ENCODE assay signal across 8 mouse cellular contexts in the genomic region with DNA sequence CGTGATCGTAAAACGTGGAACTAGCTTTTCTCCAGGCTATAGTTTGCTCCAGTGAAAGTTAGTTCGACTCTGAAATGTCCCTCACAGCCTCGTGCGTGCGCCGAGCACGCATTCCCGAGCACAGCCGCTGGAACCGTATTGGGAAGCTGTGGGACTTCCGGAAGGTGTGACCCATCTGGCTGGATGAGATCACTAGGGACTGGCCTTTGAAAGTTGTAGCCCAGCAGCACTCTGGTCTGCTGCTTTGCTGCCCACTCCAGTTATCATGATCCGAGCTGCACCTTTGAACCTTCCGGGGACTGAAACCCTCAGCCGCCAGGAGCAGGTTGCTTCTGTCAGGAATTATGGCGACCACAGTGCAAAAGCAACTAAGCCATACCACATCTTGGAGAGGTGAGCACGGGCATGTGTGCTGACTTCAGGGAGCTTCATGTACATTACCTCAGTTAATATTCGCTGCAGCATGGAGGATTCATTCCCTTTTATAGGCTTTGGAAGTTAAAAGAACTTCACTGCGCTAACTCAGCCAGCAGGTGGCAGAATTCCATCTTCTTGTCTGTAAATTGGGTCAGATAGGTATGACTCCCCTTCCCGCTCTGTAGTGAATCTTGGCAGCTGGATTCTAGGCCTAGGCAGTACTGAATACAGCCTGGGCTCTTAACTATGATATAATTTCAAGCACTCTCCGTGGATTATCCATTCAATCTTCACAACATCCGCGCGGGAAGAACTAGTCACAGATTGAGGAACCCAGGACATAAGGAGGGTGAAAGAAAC. TPM values are rescaled to one million over a fixed set of nuclear protein-coding genes. Genes with fewer than 3 reads are reported as not detected.
DNase-seq lines count a peak whose midpoint lies in the region; ATAC-seq and TF ChIP-seq lines count a peak whose summit lies in the region.

No protein-coding gene starts in this region.

- no peaks in the 10 kb centered on the region for H3K9me3 ChIP-seq in forebrain, embryonic 10.5 days
- H3K9me3 ChIP-seq in forebrain, embryonic 12.5 days, result no peaks in the 10 kb centered on the region
- no peaks in the 10 kb centered on the region for H3K9me3 ChIP-seq in kidney, embryonic 15.5 days (replicated peaks)

- H3K4me1 ChIP-seq in forebrain, embryonic 10.5 days, result peaks cover 5% of the 10 kb centered on the region
- peaks cover 9% of the 10 kb centered on the region; the same call in 1 of the 2 replicates for H3K4me1 ChIP-seq in forebrain, embryonic 12.5 days
- no peaks in the 10 kb centered on the region; the same call in 1 of the 2 replicates for H3K4me1 ChIP-seq in bone marrow, adult 2 months (ENCODE audit: control insufficient read depth, insufficient read depth, low read length)
- peaks cover 5% of the 10 kb centered on the region for H3K4me1 ChIP-seq in kidney, embryonic 15.5 days

- no peaks in the 10 kb centered on the region for H3K36me3 ChIP-seq in forebrain, embryonic 10.5 days (replicated peaks)
- no peaks in the 10 kb centered on the region for H3K36me3 ChIP-seq in forebrain, embryonic 12.5 days (replicated peaks)
- H3K36me3 ChIP-seq in kidney, embryonic 15.5 days, result no peaks in the 10 kb centered on the region

- no peak for TF ChIP-seq POLR2A in bone marrow, adult 2 months (IDR thresholded peaks at IDR 0.05; ENCODE audit: borderline replicate concordance, control insufficient read depth, low read depth, low read length)

- peak; percentile 28; the same call in 1 of the 2 replicates for TF ChIP-seq CTCF in bone marrow, adult 2 months (IDR thresholded peaks at IDR 0.05; ENCODE audit: control insufficient read depth, insufficient read depth, low read length)

- 33% methylated on average over 25 of the region's 25 CpGs for WGBS in forebrain, embryonic 10.5 days
- 35% methylated on average over 25 of the region's 25 CpGs for WGBS in forebrain, embryonic 12.5 days
- WGBS in bone marrow, adult 2 months, result 39% methylated on average over 25 of the region's 25 CpGs
- 28% methylated on average over 25 of the region's 25 CpGs for WGBS in kidney, embryonic 15.5 days

- ATAC-seq in forebrain, embryonic 12.5 days (ENCODE audit: low FRiP score), result no peak
- peak; percentile 50 for ATAC-seq in granulocyte monocyte progenitor cell, adult 5-6 weeks (replicated peaks; ENCODE audit: poor library complexity, severe bottlenecking)
- ATAC-seq in kidney, embryonic 15.5 days (replicated peaks; ENCODE audit: low FRiP score), result 0 out of 2 replicates have a peak, but pooled peaks have one; percentile 57

- H3K4me3 ChIP-seq in forebrain, embryonic 10.5 days, result 0 out of 2 replicates have a peak overlapping the region, but pooled peaks have one; percentile 13
- H3K4me3 ChIP-seq in forebrain, embryonic 12.5 days (replicated peaks), result no peak overlapping the region
- no peak overlapping the region for H3K4me3 ChIP-seq in bone marrow, adult 2 months (replicated peaks; ENCODE audit: control insufficient read depth, low read depth, low read length)
- no peak overlapping the region for H3K4me3 ChIP-seq in kidney, embryonic 15.5 days (replicated peaks)

- H3K27me3 ChIP-seq in forebrain, embryonic 10.5 days (ENCODE audit: poor library complexity, severe bottlenecking), result peaks cover 95% of the 10 kb centered on the region
- H3K27me3 ChIP-seq in forebrain, embryonic 12.5 days, result peaks cover 83% of the 10 kb centered on the region
- H3K27me3 ChIP-seq in kidney, embryonic 15.5 days, result peaks cover 43% of the 10 kb centered on the region

- H3K9ac ChIP-seq in forebrain, embryonic 12.5 days, result no peak overlapping the region
- H3K9ac ChIP-seq in kidney, embryonic 15.5 days, result no peak overlapping the region

- H3K4me2 ChIP-seq in forebrain, embryonic 12.5 days, result no peak overlapping the region
- peak overlapping the region; percentile 41 for H3K4me2 ChIP-seq in kidney, embryonic 15.5 days

- peak; percentile 63 for DNase-seq in forebrain, embryonic 10.5 days (ENCODE audit: extremely low spot score, low spot score)
- peak; percentile 65 to 67 for DNase-seq in B cell, adult 2 months
- peak; percentile 32 for DNase-seq in lung, postnatal 25 days (ENCODE audit: low spot score)
- peak; percentile 11 to 25 for DNase-seq in thymus, postnatal 36 days

- no peak overlapping the region for H3K27ac ChIP-seq in forebrain, embryonic 10.5 days
- no peak overlapping the region for H3K27ac ChIP-seq in forebrain, embryonic 12.5 days
- no peak overlapping the region for H3K27ac ChIP-seq in bone marrow, adult 2 months (ENCODE audit: control insufficient read depth, insufficient read depth, low read depth, low read length, poor library complexity)
- H3K27ac ChIP-seq in kidney, embryonic 15.5 days, result no peak overlapping the region

RNA-seq across cellular contexts. Expression of a gene that starts 6.0 kb away (rescaled TPM):
- 2.8 and 4.2 TPM in 2 replicates for polyA plus RNA-seq in forebrain, embryonic 10.5 days (2016; fragmentation: Nextera tagmentation; extraction: Ambion mirVana)
- 2.9 and 3.6 TPM in 2 replicates for polyA plus RNA-seq in forebrain, embryonic 12.5 days (2016; fragmentation: Nextera tagmentation; extraction: Ambion mirVana)
- polyA plus RNA-seq in bone marrow, adult 2 months (2011; ENCODE audit: insufficient read depth, insufficient read length, low replicate concordance, missing spikeins), result 22.5 and 30.4 TPM in 2 replicates
- total RNA-seq in granulocyte monocyte progenitor cell, adult 5-6 weeks (2014; fragmentation: Nextera tagmentation), result 19.9 and 23.1 TPM in 2 replicates
- 12.7 and 14.2 TPM in 2 replicates for total RNA-seq in granulocyte monocyte progenitor cell, adult 5-6 weeks (2017)
- polyA plus RNA-seq in kidney, embryonic 15.5 days (2015; fragmentation: Nextera tagmentation; extraction: Ambion mirVana), result 8.3 and 8.6 TPM in 2 replicates

RNA-seq across cellular contexts. Expression of a gene that starts 25.2 kb away (rescaled TPM):
- 70.2 TPM in 2 replicates for polyA plus RNA-seq in forebrain, embryonic 10.5 days (2016; fragmentation: Nextera tagmentation; extraction: Ambion mirVana)
- polyA plus RNA-seq in forebrain, embryonic 12.5 days (2016; fragmentation: Nextera tagmentation; extraction: Ambion mirVana), result 55.1 and 60.1 TPM in 2 replicates
- polyA plus RNA-seq in bone marrow, adult 2 months (2011; ENCODE audit: insufficient read depth, insufficient read length, low replicate concordance, missing spikeins), result 9.0 and 14.6 TPM in 2 replicates
- total RNA-seq in granulocyte monocyte progenitor cell, adult 5-6 weeks (2014; fragmentation: Nextera tagmentation), result 67.7 and 79.0 TPM in 2 replicates
- 56.3 and 57.4 TPM in 2 replicates for total RNA-seq in granulocyte monocyte progenitor cell, adult 5-6 weeks (2017)
- polyA plus RNA-seq in kidney, embryonic 15.5 days (2015; fragmentation: Nextera tagmentation; extraction: Ambion mirVana), result 62.5 and 65.8 TPM in 2 replicates
